Mouse (Mus musculus) gastrocnemius, adult 18-20 months (tissue): ENCODE data around the gene Syn2. TPM values are rescaled to one million over a fixed set of nuclear protein-coding genes. Genes with fewer than 3 reads are reported as not detected.
"Not testable (repeated sequence)": the region's sequence is repeated elsewhere in the genome, so short reads cannot be mapped to it uniquely, and the experiment has no call there.

Experiments used
- DNase-seq: peaks from one replicate; pipeline ENCODE4 v3.0.0; 2021; ENCODE audit warnings: low spot score
- total RNA-seq, 2 experiments: library from RNA; stranded (reverse); gene quantifications; 2 replicates each; pipeline ENCODE4 v1.2.3; 2021

Syn2 gene
- total RNA-seq, 2 experiments from 2014 or later, result 0.34 to 0.40 TPM

DNA sequence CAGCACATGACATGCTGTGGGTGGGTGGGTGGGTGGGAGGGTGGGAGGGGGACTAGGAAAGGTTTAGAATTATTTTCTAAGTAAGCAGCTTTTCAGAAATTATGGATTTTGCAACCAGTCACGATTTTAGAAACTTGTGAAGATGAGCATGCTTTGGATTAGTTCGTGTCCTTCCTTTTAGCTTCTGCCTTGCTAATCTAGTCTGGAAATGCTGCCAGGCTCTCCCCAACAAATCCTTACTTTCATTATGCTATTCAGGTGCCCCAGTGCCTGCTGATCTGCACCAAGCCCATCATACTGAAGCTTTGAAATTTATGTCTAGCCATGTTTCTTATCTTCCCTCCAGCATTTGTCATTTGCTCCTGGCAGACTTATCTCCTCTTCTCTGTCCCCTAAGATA, 34.8 kb downstream of the Syn2 start:
- DNase-seq, result no peak

DNA sequence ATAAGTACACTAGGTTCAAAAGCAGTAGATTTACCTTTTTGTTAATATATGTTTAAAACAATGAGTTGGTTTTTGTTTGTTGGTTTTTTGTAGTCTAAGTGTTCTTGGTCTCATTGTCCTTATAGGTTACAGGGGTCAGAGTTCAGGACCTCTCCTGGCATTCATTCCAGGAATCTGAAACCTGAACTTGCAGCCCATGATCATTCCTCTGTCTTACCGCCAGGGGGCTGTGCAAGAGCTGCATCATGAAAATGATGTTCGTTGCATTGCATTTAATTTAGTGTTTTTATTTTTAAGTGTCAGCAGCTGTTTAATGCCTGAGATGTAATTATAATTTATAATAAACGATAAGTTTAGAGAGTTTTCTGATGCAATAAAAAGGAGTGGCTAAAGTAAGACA, 40.1 kb downstream of the Syn2 start:
- DNase-seq, result peak; percentile 4

DNA sequence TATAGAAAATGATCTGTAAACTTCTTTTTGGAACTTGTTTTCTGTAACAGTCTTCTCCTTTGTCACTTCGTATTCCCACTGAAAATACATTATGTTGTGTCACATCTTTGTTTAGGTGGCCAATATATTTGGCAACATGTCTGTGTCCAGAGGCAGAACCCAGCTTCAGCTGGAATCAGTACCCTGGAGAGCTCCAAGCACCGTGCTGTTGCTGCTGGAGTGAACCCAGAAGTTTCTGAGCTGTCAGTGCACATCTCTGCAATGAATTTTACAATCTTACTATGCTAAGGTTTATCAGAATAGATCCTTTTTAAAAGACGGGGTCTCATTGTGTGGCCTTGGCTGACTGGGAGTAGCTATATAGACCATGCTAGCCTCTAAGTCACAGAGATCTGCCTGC, 44.1 kb downstream of the Syn2 start:
- peak; percentile 7 for DNase-seq

DNA sequence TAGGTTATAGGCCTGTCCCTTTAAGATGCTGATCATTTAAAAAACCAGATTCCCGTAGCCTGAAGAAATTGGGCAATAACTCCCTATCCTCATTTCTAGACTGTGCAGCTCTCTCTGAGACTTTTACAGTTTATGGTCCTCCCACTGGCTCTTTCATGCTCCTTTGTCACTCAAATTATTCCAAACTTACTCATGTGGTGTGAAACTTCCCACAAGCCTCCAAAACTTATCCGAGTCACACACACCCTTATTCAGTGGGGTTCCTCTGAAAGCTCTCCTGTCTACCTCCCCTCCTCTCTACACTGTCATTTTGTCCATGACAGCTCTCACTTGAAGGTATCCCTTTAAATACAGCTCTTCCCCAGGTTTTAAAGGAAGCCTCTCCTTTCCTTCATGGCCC, 46.4 kb downstream of the Syn2 start:
- no peak for DNase-seq

DNA sequence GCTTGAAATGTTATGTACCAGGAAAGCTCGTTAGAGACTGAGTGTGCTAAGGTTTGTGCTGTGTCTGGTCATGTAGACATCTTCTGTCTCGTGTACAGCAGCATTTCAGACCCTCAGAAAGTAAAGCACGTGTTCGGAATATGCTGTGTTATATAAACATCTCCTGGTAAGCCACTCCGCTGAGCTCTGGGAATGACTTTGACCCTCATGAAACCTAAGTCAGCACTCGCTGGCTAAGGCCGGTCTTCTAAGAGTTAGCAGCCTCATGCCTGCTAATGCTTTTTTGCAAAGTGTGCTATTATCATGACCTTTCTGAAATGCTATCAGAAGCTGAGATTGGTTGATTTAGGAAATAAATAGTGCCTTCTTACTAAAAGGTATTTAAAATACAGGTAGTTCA, 56.4 kb downstream of the Syn2 start:
- no peak for DNase-seq

DNA sequence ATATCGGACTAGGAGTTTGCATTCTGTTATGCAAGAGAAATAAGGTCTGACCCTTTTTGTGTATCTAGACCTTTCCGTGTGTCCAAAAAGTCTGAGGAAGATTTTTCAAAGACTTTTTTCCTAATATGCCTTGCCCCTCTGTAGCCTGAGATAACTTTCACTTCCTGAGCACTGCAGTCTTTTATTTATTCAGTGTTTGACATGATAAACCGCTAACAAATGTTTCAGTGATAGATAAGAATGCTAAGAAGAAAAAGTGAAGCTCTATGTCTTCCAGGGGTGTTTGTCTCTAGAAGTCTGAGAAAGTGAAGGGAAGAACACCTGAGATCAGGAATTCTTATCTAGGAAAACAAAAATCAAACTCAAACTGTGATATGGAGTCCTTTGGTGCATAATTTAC, 66.1 kb downstream of the Syn2 start:
- no peak for DNase-seq

DNA sequence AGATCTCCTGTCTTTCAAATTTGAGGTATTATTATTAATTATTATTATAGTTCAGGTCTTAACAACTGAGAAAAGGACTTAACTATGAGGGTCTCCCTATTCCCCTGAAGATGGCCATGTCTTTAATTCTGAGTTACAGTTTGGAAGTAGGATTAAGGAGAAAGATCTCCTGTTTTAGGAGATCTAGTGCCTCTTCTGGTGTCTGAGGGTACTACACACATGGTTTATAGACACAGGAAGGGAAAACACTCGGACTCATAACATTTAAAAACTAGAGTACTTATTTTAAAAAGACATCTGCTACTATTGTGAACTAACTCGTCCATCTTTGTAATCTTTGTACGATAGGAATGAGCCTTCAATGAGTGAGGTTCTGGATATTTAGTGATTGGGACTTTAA, 68.3 kb downstream of the Syn2 start:
- DNase-seq, result no peak

DNA sequence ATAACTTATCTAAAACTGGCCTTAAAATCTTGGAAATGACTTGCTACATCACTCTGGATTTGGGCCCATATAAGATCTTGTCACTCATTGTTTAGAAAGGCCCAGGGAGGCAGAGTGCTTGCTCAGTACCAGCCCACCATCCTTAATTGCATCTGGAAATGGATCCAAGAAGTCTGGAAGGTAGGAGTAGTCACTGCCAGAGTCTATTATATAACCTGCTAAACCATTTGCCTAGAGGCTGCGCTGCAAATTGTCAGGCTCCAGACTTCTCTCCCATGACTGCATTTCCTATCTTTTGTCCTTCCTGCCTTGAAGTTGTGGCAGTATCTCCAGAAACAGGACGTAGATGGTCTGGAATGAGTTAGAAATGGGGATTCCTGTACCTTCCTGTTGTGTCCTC, 75.5 kb downstream of the Syn2 start:
- DNase-seq, result no peak

DNA sequence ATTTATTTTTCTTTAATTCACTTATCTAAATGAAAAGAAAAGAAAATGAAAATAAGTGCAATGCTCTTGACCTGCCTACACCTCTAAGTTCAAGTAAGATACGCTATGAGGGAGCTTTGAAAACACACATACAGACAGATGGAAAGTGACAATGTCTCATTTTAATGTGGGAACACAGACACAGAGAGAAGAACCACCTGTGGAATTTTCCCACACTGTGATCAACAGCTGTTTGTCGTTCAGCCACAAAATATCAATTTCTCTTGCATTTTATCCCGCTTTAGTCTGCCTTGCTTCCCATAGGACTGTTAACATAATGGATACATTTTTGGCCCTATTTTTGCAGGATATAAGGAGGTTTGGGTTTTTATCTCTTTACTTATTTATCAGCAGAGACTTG, 76.1 kb downstream of the Syn2 start:
- DNase-seq, result no peak

DNA sequence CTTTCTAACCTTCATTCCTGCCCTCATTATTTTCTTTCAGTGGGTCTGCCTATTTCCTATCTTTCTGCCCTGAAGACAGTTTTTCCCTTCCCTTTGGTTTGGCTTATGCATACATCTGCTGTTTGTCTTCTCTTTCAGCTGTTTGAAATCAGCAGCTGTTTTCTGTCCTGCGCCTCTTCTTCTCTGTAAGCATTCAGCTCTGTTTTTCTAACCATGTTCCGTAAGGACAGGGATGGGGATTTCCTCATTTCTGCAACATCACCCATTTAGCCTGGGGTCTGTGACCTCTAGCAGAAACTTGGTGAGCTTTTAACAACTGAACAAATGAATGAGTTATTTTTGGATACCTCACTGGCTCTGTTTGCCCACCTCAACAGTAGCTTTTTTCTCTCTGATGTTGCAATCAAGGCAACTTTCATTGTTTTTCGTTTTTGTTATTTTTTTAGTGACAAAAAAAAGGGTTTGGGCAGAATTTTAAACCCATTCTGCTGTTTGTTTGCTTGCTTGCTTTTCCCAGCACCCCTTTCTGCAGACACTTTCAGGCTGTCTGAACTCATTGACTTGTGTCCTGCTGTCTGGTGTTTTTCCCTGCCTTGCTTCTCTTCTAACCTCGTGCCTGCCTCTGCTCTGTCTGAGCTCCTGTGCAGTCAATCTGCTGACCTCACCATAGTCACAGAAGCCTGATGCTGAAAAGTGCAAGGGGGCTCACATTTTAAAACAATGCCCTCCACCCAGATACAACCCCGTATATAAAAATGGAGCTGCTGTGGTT, 77.6 kb downstream of the Syn2 start:
- DNase-seq, result no peak

DNA sequence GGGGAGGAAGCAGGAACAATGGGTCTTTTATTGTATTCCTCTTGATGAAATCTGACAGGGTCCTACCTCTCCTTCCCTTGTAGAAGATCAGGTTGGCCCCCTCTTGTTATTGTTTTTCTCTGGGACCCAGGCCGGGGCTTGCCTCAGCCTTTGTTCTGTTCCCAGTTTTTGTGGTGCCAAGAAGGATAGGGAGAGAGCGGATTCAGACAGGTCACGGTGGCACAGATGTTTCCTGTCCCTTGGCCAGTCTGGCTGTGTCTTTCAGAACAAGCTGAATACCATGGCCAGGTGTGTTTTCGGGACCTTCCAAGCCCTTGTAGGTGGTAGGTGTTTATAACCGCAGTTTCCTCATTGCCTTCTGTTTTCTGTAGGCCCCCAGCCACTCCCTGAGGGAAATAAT, 78.4 kb downstream of the Syn2 start:
- DNase-seq, result no peak

DNA sequence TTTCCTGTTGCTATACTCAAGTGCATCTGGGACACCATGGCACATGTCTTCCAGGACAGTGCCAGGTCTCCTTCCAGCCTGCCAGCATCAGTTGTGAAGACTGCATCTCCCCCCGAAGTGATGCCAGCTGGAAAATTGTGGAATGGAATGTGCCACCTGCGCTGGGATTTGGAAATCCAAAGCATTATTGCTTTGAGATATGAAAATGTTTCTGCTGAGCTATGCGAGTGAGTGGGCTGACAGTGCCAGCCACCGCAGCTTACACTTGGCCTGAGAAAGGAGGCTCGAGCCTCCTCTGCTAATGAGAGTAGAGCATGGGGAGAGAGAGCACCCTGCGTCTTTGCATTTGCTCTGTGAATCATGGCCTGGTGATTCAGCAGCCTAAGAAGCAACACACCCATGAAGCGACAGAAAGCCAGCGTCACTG, 86.5 kb downstream of the Syn2 start:
- DNase-seq, result no peak

DNA sequence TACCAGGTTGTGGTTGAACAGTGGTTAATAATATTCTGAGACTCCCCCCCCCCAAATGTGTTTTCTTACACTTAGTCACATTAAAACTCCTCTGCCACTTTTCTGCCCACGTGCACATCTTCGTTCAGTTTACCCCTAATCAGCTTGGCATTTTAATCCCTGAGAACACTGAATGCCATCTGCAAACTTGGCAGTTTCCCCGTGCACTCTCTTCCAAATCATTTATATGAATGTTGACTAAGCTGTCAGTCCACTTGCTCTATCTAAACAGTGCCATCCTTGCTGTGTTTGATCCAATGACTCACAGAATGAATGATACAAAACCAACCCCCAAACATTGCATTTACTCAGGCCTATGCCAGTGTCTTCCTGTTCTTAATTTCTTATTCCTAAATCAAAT, 90.8 kb downstream of the Syn2 start:
- DNase-seq, result no peak

DNA sequence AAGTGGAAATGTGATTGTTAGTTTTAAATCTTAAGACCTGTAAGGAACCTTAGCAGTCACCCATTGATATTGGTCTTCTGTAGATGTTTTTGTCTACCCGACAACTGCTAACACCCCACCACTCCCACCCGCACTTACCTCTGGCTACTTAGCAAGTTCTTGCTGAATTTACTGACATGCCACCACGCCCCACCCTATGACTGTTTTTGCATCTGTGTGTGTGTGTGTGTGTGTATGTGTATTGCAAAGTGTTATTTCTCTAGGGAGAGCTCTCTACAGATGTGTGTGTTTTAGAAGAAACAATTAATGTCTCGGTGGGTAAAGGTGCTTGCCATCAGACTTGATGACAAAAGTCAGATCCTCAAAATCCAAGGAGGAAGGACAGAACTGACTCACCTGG, 92.3 kb downstream of the Syn2 start, which contains the start of gene Gm17482:
Gene Gm17482, plus strand, starts transcription at position 301 of the 400 bp plus-strand sequence.
- DNase-seq, result no peak

DNA sequence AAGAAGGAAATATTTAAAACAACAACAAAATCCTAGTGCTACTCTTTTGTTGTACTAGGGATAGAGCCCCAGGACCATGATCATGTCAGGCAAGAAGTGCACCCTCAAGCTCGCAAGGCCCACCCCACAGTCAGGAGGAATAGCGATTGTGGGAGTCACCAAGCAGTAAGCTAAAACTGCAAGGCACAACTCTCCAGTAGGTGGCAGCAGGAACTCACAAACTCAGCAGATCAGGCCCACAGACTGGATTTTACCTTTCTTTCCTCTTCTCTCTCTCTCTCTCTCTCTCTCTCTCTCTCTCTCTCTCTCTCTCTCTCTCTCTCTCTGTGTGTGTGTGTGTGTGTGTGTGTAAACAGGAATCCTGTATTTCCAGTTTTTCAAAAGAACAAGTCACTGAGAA, 92.8 kb downstream of the Syn2 start:
- DNase-seq, result peak; percentile 78

DNA sequence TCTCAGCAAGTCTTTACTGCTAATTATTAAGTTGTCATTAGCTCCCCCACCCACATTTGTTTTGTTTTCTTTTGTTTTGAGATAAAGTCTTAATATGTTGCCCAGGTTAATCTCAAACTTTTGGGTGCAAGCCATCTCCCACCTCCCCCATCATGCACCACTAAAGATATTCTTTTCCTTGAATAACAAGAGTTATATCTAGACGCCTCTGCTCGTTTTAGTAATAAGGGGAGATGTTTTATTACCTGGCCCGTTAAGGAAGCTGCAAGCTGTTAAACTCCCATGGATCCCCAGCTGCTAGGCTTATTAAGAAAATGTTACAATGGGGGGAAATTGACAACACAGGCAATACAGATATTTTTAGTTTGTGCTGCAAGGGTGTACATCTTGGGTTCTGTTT, 95.9 kb downstream of the Syn2 start:
- no peak for DNase-seq

DNA sequence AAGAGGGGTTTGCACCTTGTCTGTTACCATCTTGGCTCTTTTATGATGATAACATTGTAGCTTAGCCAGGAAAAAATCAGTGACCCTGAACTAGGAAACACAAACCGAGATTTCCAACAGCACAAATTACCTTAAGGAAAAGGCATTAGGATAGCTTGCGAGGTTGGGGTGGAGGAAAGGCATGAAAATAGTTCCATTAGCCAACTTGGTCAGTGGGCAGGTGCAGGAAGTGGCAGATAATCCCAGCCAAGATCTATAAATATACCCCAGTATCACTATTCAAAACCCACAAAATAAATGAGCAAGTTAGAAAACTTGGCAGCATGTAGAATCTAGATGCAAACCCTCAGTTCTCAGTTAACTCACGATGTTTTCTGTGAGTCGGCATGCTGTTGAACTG, 97.1 kb downstream of the Syn2 start:
- DNase-seq, result no peak

DNA sequence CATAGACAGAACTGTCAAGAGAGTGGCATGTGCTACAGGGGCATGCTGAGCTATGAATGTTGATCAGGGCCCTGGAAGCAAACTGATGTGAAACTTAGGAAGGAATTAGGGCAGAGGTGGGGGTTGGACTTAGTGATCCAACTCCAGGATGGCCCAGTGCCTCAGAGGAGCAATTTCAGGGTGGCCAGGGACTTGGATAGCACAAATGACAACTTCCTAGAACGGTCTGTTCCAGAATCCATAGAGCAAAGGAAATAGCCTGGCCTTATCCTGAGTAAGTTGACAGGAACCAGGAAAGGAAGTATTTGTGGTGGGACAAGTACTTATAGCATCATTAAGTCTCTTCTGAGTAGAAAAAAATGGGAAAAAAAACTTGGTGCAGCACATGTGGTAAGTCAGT, 97.9 kb downstream of the Syn2 start:
- peak; percentile 45 for DNase-seq

DNA sequence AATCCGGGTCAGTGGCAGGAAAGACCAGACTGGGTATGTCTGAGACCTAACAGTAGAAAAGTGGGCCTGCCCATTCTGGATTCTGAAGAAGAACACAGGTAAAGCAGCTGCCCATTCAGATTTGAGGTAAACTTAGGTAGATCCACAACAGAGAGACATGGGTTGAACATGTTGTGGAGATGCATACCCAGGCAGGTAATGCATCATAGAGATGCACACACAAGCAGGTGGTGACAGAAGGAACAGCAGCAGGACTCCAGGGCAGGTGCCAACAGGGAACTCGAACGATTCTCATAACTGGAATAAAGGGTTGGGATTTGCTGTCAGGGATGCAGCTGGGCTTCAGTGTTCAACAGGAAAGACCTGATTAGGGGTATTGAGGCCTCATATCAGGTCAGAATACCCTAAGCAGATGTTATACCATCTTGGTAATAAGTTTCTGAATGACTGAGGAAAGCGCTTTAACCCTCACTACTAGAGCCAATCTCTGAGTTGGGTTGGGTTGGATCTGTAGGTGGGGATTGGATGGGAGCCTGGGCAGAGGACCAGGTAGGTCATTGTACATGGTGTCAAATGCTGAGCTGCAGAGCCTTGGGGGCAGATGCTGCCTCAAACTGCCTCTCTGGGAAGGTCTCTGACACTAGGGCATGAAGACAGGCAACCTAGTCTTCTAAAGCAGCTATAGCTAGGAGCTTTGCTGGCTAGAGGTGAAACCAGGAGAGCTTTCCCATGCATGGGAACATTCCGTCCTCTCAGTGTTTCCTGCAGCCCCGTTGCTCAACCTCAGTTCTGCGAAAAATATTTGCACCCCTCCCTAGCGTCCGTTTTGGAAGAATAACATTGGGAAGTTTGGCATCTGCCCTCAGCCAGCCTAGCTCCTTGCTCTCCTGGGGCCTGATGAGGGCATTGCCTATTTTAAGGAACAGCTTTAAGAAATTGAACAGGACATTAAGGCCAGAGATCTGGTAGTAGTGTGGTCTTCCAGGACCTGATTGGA, 103.6 kb downstream of the Syn2 start:
- DNase-seq, result peak; percentile 72

DNA sequence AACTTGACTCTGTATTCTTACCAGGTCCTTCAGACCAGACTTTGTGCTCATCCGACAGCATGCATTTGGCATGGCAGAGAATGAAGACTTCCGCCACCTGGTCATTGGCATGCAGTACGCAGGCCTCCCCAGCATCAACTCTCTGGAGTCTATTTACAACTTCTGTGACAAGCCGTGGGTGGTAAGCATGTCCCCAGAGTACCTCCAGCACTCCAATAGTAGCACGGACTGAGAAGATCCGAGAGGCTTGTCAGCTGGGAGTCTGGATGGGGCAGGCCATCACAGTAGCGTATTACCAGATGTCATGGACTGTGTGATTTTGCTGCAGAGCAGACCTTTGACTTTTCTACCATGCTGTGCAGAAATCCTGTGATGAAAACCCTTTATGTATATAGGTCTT, 104.6 kb downstream of the Syn2 start:
- no peak for DNase-seq

DNA sequence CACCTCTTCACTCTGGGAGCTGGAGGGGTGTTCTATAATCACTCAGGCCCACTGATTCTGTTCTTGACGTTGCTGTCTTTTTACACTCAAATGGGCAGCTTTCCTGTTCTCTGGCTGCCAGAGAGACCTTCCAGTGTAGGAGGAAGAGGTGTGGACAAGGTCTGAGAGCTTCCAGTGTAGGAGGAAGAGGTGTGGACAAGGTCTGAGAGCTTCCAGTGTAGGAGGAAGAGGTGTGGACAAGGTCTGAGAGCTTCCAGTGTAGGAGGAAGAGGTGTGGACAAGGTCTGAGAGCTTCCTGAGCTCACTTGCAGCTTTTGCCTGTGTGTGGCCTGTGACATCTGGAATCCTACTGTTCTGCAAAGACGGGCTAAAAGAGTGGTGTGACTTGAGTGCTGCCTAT, 105.7 kb downstream of the Syn2 start:
- not testable (repeated sequence) for DNase-seq

DNA sequence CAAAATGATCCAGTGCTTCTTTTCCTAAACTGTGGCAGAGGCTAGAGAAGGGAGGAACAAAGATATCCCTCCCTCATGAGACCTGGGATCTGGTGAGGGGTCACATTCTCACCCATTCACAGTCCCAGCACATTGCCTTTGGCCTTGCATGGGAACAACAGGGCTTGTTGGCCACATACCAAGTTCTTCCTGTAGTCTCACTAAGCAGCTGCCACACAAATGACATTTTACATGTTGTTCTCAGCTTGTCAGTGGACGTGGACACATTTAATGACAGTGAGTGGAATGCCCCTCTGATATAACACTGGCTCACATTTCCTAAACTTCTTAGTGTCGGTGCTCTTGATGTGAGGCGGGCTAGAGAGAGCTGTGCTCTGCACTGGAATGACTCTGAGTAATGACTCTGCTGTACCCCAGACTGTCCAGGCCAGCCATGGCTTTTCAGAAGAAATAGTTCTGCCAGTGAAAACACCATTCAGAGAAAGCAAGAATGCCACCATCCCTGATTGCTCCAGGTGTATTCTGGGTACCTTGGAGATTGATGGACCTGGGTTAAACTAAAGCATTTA, 106.5 kb downstream of the Syn2 start:
- DNase-seq, result no peak
